ENCODE assay signal across 20 mouse cellular contexts in genomic region chr6:134206251-134206650, GRCm38 (mm10).
"Had no signal": no experiment of that assay in that cellular context is flagged by ENCODE, and none has a peak within 500 bp of the region (broad histone marks: within the 10 kb centered on the region; RNA-seq: fewer than 3 reads in every experiment).

No protein-coding gene starts in this region.

- DNase-seq: kidney, postnatal 25 days; layer of hippocampus, adult 9-11 months; lung, adult 18-20 months; lung, postnatal 10 days; lung, postnatal 36 days; retina, postnatal 1 day; right cerebral cortex, postnatal 25 days; spleen, adult 18-20 months; thymus, postnatal 25 days had no signal

- H3K27me3 ChIP-seq: liver, embryonic 12.5 days; liver, embryonic 15.5 days; lung, embryonic 15.5 days; megakaryocyte, embryonic 14.5 days; midbrain, embryonic 13.5 days; neural tube, embryonic 13.5 days; stomach, embryonic 15.5 days had no signal

- H3K36me3 ChIP-seq: liver, embryonic 12.5 days; liver, embryonic 15.5 days; lung, embryonic 15.5 days; midbrain, embryonic 10.5 days; midbrain, embryonic 13.5 days; neural tube, embryonic 13.5 days; stomach, embryonic 15.5 days had no signal

- H3K9me3 ChIP-seq: liver, embryonic 12.5 days; liver, embryonic 15.5 days; lung, embryonic 15.5 days; megakaryocyte, embryonic 14.5 days; midbrain, embryonic 10.5 days; midbrain, embryonic 13.5 days; neural tube, embryonic 13.5 days; stomach, embryonic 15.5 days had no signal

- H3K4me3 ChIP-seq: layer of hippocampus, adult 2 months; liver, embryonic 12.5 days; liver, embryonic 15.5 days; lung, embryonic 15.5 days; megakaryocyte, embryonic 14.5 days; midbrain, embryonic 10.5 days; midbrain, embryonic 13.5 days; myocyte; neural tube, embryonic 13.5 days; stomach, embryonic 15.5 days had no signal

- H3K27ac ChIP-seq: kidney, postnatal 0 days; layer of hippocampus, adult 2 months; liver, embryonic 12.5 days; liver, embryonic 15.5 days; midbrain, embryonic 10.5 days; stomach, embryonic 15.5 days had no signal
